8 mouse cellular contexts compared by ENCODE assay signal in genomic region chr11:69414421-69415326, GRCm38 (mm10). TPM values are rescaled to one million over a fixed set of nuclear protein-coding genes. Genes with fewer than 3 reads are reported as not detected.
DNase-seq lines count a peak whose midpoint lies in the region; ATAC-seq lines count a peak whose summit lies in the region.

No protein-coding gene starts in this region.

- ATAC-seq in forebrain, embryonic 12.5 days (ENCODE audit: low FRiP score), result no peak
- no peak for ATAC-seq in limb, embryonic 12.5 days (ENCODE audit: insufficient number of reproducible peaks, insufficient read depth, low FRiP score, low TSS enrichment, low read depth)

- H3K9ac ChIP-seq in forebrain, embryonic 12.5 days, result peak overlapping the region; percentile 98
- H3K9ac ChIP-seq in limb, embryonic 12.5 days (replicated peaks), result peak overlapping the region; percentile 98

- H3K27ac ChIP-seq in forebrain, embryonic 12.5 days, result peak overlapping the region; percentile 99
- H3K27ac ChIP-seq in limb, embryonic 12.5 days, result peak overlapping the region; percentile 99

- peak; percentile 33 for DNase-seq in kidney, adult 9 months
- DNase-seq in kidney, postnatal 25 days, result no peak
- peak; percentile 57 for DNase-seq in NIH3T3 (ENCODE audit: low read depth)
- peak; percentile 22 for DNase-seq in retina, embryonic 14.5 days (ENCODE audit: low spot score)
- no peak for DNase-seq in right cerebral cortex, postnatal 4 days
- no peak for DNase-seq in adrenal gland, adult 2 months

- H3K36me3 ChIP-seq in forebrain, embryonic 12.5 days (replicated peaks), result peaks cover 14% of the 10 kb centered on the region
- peaks cover 20% of the 10 kb centered on the region for H3K36me3 ChIP-seq in limb, embryonic 12.5 days

- H3K4me1 ChIP-seq in forebrain, embryonic 12.5 days, result peaks cover 68% of the 10 kb centered on the region
- H3K4me1 ChIP-seq in limb, embryonic 12.5 days (replicated peaks), result peaks cover 53% of the 10 kb centered on the region

- H3K4me2 ChIP-seq in forebrain, embryonic 12.5 days, result peak overlapping the region; percentile 95
- peak overlapping the region; percentile 99 for H3K4me2 ChIP-seq in limb, embryonic 12.5 days

- no peaks in the 10 kb centered on the region for H3K9me3 ChIP-seq in forebrain, embryonic 12.5 days
- H3K9me3 ChIP-seq in limb, embryonic 12.5 days, result no peaks in the 10 kb centered on the region

- 9% methylated on average over 4 of the region's 4 CpGs for WGBS in forebrain, embryonic 12.5 days
- WGBS in limb, embryonic 12.5 days, result 4% methylated on average over 4 of the region's 4 CpGs

- H3K27me3 ChIP-seq in forebrain, embryonic 12.5 days, result no peaks in the 10 kb centered on the region
- H3K27me3 ChIP-seq in limb, embryonic 12.5 days, result no peaks in the 10 kb centered on the region

- peak overlapping the region; percentile 66 for H3K4me3 ChIP-seq in forebrain, embryonic 12.5 days (replicated peaks)
- peak overlapping the region; percentile 79 for H3K4me3 ChIP-seq in limb, embryonic 12.5 days (replicated peaks)

RNA-seq across cellular contexts. Expression of gene Kdm6b, which starts 1.2 kb away (rescaled TPM):
- 50.8 and 53.3 TPM in 2 replicates for polyA plus RNA-seq in forebrain, embryonic 12.5 days (2016; fragmentation: Nextera tagmentation; extraction: Ambion mirVana)
- 45.4 and 49.1 TPM in 2 replicates for polyA plus RNA-seq in limb, embryonic 12.5 days (2016; fragmentation: Nextera tagmentation; extraction: Ambion mirVana)
- total RNA-seq in adrenal gland, adult 2 months (2021), result 10 to 100 TPM; 31.4 to 41.5 TPM
- 17.4 and 18.7 TPM in 2 replicates for polyA plus RNA-seq in adrenal gland, adult 2 months (2012; rRNA removed)

RNA-seq across cellular contexts. Expression of gene Tmem88, which starts 16.6 kb away (rescaled TPM):
- polyA plus RNA-seq in forebrain, embryonic 12.5 days (2016; fragmentation: Nextera tagmentation; extraction: Ambion mirVana), result 9.1 and 11.2 TPM in 2 replicates
- 24.2 and 25.4 TPM in 2 replicates for polyA plus RNA-seq in limb, embryonic 12.5 days (2016; fragmentation: Nextera tagmentation; extraction: Ambion mirVana)
- 10 to 100 TPM; 10.8 to 16.0 TPM for total RNA-seq in adrenal gland, adult 2 months (2021)
- polyA plus RNA-seq in adrenal gland, adult 2 months (2012; rRNA removed), result 86.3 and 94.7 TPM in 2 replicates

RNA-seq across cellular contexts. Expression of gene Cyb5d1, which starts 19.2 kb away (rescaled TPM):
- polyA plus RNA-seq in forebrain, embryonic 12.5 days (2016; fragmentation: Nextera tagmentation; extraction: Ambion mirVana), result 55.0 and 60.9 TPM in 2 replicates
- polyA plus RNA-seq in limb, embryonic 12.5 days (2016; fragmentation: Nextera tagmentation; extraction: Ambion mirVana), result 42.5 and 42.6 TPM in 2 replicates
- 10 to 100 TPM; 44.2 to 59.7 TPM for total RNA-seq in adrenal gland, adult 2 months (2021)
- 10.7 and 11.8 TPM in 2 replicates for polyA plus RNA-seq in adrenal gland, adult 2 months (2012; rRNA removed)

RNA-seq across cellular contexts. Expression of gene Naa38, which starts 19.4 kb away (rescaled TPM):
- 91.7 and 103 TPM in 2 replicates for polyA plus RNA-seq in forebrain, embryonic 12.5 days (2016; fragmentation: Nextera tagmentation; extraction: Ambion mirVana)
- polyA plus RNA-seq in limb, embryonic 12.5 days (2016; fragmentation: Nextera tagmentation; extraction: Ambion mirVana), result 126 and 136 TPM in 2 replicates
- 100 to 1,000 TPM; 124 to 157 TPM for total RNA-seq in adrenal gland, adult 2 months (2021)
- 175 and 193 TPM in 2 replicates for polyA plus RNA-seq in adrenal gland, adult 2 months (2012; rRNA removed)

RNA-seq across cellular contexts. Expression of gene Chd3, which starts 45.5 kb away (rescaled TPM):
- 94.3 and 98.3 TPM in 2 replicates for polyA plus RNA-seq in forebrain, embryonic 12.5 days (2016; fragmentation: Nextera tagmentation; extraction: Ambion mirVana)
- polyA plus RNA-seq in limb, embryonic 12.5 days (2016; fragmentation: Nextera tagmentation; extraction: Ambion mirVana), result 121 and 124 TPM in 2 replicates
- total RNA-seq in adrenal gland, adult 2 months (2021), result 10 to 100 TPM; 71.0 to 92.8 TPM
- 83.4 and 107 TPM in 2 replicates for polyA plus RNA-seq in adrenal gland, adult 2 months (2012; rRNA removed)

Comparison
In these comparisons a context has a peak if more than half of its experiments do, and no peak if none do; other contexts are left out.
1. DNase-seq: peak in kidney, adult 9 months (single experiment), NIH3T3 (single experiment) and retina, embryonic 14.5 days (single experiment); none in kidney, postnatal 25 days (0 of 2), right cerebral cortex, postnatal 4 days (single experiment) and adrenal gland, adult 2 months (single experiment).